Mouse (Mus musculus) mouse trophoblast stem cell (cell line): ENCODE measurements around the gene Bcl2l11.

Experiments
- in situ Hi-C, 2 experiments: fragments of 300-500 bp; cut with MseI, MboI; formaldehyde crosslinking; loops; 2 replicates in 1 of 2; 3 replicates in 1 of 2; pipeline ENCODE4 v1.15.1; 2025

Gene Bcl2l11

GRCm38 (mm10) chr2:128105651-128106050 is 20.2 kb upstream of the Bcl2l11 start:
- in situ Hi-C loops = loop anchor here in 1 of 2 experiments (25.0 kb wide), 1 partner anchor 218 kb away; no protein-coding TSS in a partner anchor

DNA sequence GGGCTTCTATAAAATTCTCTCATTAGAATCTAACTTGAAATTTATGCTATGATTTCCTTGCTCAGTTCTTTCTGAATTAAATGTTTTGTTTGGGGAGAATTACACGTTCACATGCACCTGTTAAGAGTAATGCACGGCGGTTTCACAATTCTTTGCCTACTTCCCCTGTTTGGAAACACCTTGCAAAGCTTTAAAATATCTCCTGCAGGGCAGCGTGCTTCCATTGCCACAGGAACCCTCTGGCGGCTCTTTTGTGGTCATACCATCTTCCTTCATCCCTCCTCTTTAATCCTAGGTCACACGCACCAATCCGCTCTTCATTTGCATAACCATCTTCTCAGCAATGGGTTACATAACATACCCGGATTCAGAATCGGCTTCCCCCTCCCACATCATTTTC is 14.3 kb upstream of the Bcl2l11 start:
- in situ Hi-C loops = loop anchor here in 1 of 2 experiments (25.0 kb wide), 1 partner anchor 224 kb away; no protein-coding TSS in a partner anchor

GRCm38 (mm10) chr2:128114621-128115020 is 11.2 kb upstream of the Bcl2l11 start:
- in situ Hi-C loops = loop anchor here in 1 of 2 experiments (25.0 kb wide), 1 partner anchor 227 kb away; no protein-coding TSS in a partner anchor

DNA sequence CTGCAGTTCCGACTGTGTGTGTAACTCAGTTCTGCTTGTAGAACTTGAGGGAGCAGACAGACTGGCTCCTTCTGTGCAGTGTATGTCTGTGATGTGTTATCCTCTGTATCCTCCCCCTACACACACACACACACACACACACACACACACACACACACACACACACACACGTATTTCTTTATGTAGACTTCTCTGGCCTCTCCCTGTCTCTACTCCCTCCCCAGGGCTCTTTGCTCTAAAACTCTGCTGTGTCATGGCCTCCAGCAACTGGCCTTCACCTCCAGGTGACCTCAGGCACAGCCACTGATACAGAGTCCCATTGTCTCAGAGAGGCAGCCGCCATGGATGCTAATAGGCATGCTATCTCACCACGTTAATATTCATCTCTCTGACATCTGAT is 10.3 kb upstream of the Bcl2l11 start:
- in situ Hi-C loops = loop anchor here in 1 of 2 experiments (25.0 kb wide), 1 partner anchor 228 kb away; no protein-coding TSS in a partner anchor

DNA sequence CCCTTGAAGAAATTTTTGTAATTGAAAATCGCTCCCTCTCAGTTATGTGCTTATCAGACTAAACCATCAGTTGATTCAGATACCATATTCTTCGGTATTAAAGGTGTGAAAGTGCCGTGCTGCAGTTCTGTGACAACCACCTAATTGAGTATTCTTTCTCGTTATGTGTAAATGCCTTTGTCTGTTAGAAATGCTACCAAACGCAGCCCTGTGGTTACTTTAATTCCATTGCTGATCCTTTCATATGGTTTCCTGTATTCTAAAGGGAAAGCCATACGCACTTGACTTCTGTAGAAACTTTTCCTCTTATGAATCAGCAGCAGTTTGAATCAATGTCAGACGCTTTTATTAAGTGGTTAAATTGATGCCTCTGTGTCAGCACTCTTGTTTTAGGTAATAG is 8.2 kb upstream of the Bcl2l11 start:
- in situ Hi-C loops = loop anchor here in 1 of 2 experiments (25.0 kb wide), 1 partner anchor 230 kb away; no protein-coding TSS in a partner anchor

DNA sequence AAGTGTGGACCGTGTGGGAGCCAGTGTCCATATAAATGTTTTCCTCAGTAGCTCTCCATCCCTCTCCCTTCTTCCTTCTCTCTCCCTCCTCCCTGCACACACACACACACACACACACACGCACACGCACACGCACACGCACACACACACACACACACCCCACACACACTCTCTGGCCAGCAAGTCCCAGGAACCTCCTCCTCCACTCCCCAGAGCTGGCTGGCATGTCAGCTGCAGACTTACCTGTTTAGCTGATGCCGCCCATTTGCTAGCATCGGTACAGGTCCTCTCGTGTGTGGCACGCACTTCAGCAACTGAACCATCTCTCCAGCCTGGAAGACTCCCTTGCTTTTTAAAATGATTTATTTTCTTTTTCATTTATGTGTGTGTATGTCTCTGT is 6.9 kb upstream of the Bcl2l11 start:
- in situ Hi-C loops = loop anchor here in 1 of 2 experiments (25.0 kb wide), 1 partner anchor 232 kb away; no protein-coding TSS in a partner anchor

- in situ Hi-C loops = loop anchor here (5.0 to 25.0 kb wide), 3 partner anchors 235 to 450 kb away; no protein-coding TSS in a partner anchor
Measured at GRCm38 (mm10) chr2:128122491-128122890, 3.3 kb upstream of the Bcl2l11 start.

- in situ Hi-C loops = loop anchor here (5.0 to 25.0 kb wide), 3 partner anchors 236 to 449 kb away; no protein-coding TSS in a partner anchor
Measured at GRCm38 (mm10) chr2:128122891-128123771, 2.7 kb upstream of the Bcl2l11 start.

DNA sequence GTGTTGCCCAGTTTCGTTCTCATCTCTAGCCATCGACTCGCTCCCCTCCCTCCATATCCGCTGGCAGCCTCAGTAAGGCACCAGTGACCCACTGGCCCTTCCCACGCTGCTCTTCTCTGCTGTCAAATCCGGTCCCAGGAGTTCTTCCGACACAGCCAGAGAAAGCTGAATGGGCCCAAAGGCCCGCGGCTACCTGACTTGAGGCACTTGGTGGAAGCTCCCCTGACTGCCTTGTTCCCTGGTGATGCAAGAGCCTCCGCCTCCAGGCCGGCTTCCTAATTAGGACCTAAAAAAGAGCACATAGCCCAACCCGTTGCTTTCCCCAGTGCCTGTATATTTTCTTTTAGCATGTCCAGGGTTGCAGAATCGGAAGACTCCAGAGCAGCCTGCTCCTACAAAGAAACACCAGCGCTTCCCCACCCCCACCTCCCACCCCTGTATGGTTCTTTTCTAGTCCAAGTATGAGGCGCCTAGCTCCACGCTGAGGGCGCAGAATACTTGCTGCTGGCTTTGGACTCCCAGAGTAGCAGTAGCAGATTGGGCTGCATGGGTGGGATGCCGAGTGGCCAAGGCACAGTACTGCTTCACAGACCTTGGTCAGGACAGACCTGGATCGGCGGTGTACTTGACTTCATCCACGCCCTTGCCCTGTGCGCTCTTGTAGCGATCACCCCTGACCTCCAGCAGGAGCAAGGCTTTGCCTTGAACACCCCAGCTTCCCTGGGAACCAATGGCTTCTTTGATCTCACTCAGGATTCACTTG is 1.7 kb upstream of the Bcl2l11 start:
- in situ Hi-C loops = loop anchor here (5.0 to 25.0 kb wide), 3 partner anchors 237 to 448 kb away; no protein-coding TSS in a partner anchor

GRCm38 (mm10) chr2:128124693-128125092 is 1.1 kb upstream of the Bcl2l11 start:
- in situ Hi-C loops = loop anchor here (5.0 to 25.0 kb wide), 3 partner anchors 237 to 448 kb away; no protein-coding TSS in a partner anchor

- in situ Hi-C loops = loop anchor here (10.0 kb wide), 1 partner anchor 268 kb away; no protein-coding TSS in a partner anchor
Measured at GRCm38 (mm10) chr2:128126591-128127051, 783 bp downstream of the Bcl2l11 start.

- in situ Hi-C loops = loop anchor here (10.0 kb wide), 1 partner anchor 268 kb away; no protein-coding TSS in a partner anchor
Measured at GRCm38 (mm10) chr2:128127121-128127671, 1.4 kb downstream of the Bcl2l11 start.

- in situ Hi-C loops = loop anchor here (10.0 kb wide), 1 partner anchor 267 kb away; no protein-coding TSS in a partner anchor
Measured at GRCm38 (mm10) chr2:128127691-128128292, 2.0 kb downstream of the Bcl2l11 start.

DNA sequence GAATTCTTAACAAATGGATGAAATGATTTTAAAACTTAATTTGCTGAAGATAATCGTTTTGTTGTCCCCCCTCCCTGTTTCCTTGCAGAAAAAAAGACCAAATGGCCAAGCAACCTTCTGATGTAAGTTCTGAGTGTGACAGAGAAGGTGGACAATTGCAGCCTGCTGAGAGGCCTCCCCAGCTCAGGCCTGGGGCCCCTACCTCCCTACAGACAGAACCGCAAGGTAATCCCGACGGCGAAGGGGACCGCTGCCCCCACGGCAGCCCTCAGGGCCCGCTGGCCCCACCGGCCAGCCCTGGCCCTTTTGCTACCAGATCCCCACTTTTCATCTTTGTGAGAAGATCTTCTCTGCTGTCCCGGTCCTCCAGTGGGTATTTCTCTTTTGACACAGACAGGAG is 2.7 kb downstream of the Bcl2l11 start:
- in situ Hi-C loops = loop anchor here (10.0 kb wide), 1 partner anchor 266 kb away; no protein-coding TSS in a partner anchor

GRCm38 (mm10) chr2:128131503-128131902 is 5.7 kb downstream of the Bcl2l11 start:
- in situ Hi-C loops = no loop called here

DNA sequence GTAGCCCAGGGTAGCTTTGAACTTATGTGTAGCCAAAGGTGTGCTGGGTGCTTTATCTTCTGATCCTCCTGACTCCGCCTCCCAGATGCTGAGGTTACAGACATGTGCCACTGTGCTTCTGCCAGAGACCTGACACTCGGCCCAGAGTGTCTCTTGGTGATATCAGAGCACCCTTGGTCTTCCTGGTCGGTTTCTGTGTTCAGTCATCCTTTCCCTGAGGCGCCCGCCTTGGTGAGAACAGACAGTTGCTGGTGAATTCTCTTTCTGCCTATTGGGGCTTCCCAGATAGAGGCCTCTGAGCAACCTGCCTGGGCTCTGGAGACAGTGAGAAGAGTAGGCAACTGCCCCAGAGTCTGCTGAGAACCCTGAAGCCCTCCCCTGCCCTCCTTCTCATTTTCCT is 6.8 kb downstream of the Bcl2l11 start:
- in situ Hi-C loops = no loop called here

- in situ Hi-C loops = no loop called here
Measured at GRCm38 (mm10) chr2:128133865-128134264, 8.0 kb downstream of the Bcl2l11 start.

DNA sequence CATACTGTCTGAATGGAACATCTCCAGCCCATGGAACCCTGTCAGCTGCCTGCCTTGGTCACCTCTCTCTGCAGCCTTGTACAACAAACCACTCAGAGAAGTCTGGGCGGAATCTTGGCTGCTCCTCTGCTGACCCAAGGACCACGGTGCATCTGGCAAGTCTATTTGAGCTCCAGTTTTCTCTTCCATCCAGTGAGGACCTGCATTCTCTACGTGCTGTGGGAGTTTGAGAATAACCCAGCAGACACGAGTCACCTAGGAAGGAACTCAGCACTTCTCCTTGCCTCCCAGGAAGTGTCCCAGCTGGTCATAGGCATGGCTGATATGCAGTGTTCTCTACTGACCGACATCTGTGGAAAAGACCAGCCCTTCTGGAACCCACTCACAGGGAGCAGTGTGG is 8.6 kb downstream of the Bcl2l11 start:
- in situ Hi-C loops = no loop called here

- in situ Hi-C loops = no loop called here
Measured at GRCm38 (mm10) chr2:128134948-128135347, 9.1 kb downstream of the Bcl2l11 start.

DNA sequence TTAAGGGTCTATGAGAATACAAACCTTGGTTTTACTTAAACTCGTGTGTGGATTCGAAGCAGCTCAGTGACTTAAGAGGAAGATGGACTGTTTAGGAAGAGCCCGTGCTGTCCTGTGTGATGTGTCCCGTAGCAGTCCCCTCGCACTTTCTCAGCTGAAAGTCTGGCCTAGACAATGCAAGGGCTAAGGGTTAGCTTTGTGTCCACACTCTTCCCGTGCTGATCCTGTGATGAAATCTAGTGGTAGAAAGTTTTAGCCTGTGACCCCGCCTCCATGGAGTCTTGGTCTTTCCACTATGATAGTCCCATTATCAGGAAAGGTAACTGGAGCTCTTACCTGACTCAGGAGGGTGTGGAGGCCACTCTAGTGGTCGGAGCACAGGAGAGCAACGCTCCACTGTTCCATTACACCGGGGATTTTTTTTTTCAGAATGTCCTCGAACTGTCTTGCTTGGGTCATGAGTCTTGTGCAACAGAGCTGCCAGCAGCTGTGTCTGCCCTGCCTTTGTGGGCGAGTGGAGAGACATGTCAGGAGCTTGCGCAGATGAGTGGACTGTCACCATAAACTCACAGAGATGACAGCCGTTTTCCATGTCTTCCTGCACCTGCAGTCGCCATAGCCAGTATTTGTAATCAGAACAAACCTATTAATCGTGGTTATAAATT is 11.1 kb downstream of the Bcl2l11 start:
- in situ Hi-C loops = no loop called here
